In genomic region chr16:72221912-72222502, GRCm38 (mm10) we compare ENCODE assay signal across 10 mouse cellular contexts.
DNase-seq lines count a peak whose midpoint lies in the region; ATAC-seq and TF ChIP-seq lines count a peak whose summit lies in the region.
"Had no signal": no experiment of that assay in that cellular context is flagged by ENCODE, and none has a peak within 500 bp of the region (broad histone marks: within the 10 kb centered on the region; RNA-seq: fewer than 3 reads in every experiment).

No protein-coding gene starts in this region.

- 50% methylated on average over 3 of the region's 3 CpGs for WGBS in kidney, adult 2 months
- WGBS in forebrain, embryonic 11.5 days = 18% methylated on average over 3 of the region's 3 CpGs
- 8% methylated on average over 3 of the region's 3 CpGs for WGBS in hindbrain, embryonic 15.5 days
- 22% methylated on average over 3 of the region's 3 CpGs for WGBS in neural tube, embryonic 12.5 days

- ATAC-seq in forebrain, embryonic 11.5 days (replicated peaks; ENCODE audit: low FRiP score) = peak; percentile 75
- ATAC-seq in hindbrain, embryonic 15.5 days (ENCODE audit: low FRiP score, low read depth) = peak; percentile 84
- ATAC-seq in neural tube, embryonic 12.5 days (ENCODE audit: low FRiP score, low read depth) = 0 out of 2 replicates have a peak, but pooled peaks have one; percentile 54
- ATAC-seq in activated CD4-positive, CD25-positive, alpha-beta regulatory T cell, adult 4 months = no peak
- ATAC-seq: intestine, embryonic 16.5 days had no signal

- no peaks in the 10 kb centered on the region for H3K36me3 ChIP-seq in kidney, adult 2 months (ENCODE audit: control insufficient read depth, insufficient read depth, low read length)
- H3K36me3 ChIP-seq in forebrain, embryonic 11.5 days (ENCODE audit: control insufficient read depth, insufficient read depth, low read length) = no peaks in the 10 kb centered on the region
- H3K36me3 ChIP-seq in hindbrain, embryonic 15.5 days = no peaks in the 10 kb centered on the region
- H3K36me3 ChIP-seq in neural tube, embryonic 12.5 days = no peaks in the 10 kb centered on the region

- TF ChIP-seq CTCF in kidney, adult 2 months (conservative IDR thresholded peaks at IDR 0.05; ENCODE audit: insufficient read depth, insufficient read length, low read depth, low read length) = no peak

- H3K4me1 ChIP-seq in kidney, adult 2 months (ENCODE audit: control insufficient read depth, insufficient read depth, low read length) = no peaks in the 10 kb centered on the region
- H3K4me1 ChIP-seq in forebrain, embryonic 11.5 days (replicated peaks; ENCODE audit: control insufficient read depth, insufficient read depth, low read length) = no peaks in the 10 kb centered on the region; the same call in 1 of the 2 replicates
- peaks cover 5% of the 10 kb centered on the region for H3K4me1 ChIP-seq in hindbrain, embryonic 15.5 days (replicated peaks)
- H3K4me1 ChIP-seq in neural tube, embryonic 12.5 days = peaks cover 4% of the 10 kb centered on the region; the same call in 1 of the 2 replicates

- no peak overlapping the region for H3K4me2 ChIP-seq in forebrain, embryonic 11.5 days (ENCODE audit: low read depth, low read length, severe bottlenecking)
- no peak overlapping the region for H3K4me2 ChIP-seq in hindbrain, embryonic 15.5 days
- H3K4me2 ChIP-seq in neural tube, embryonic 12.5 days (replicated peaks) = no peak overlapping the region; the same call in 1 of the 2 replicates
- H3K4me2 ChIP-seq: liver, embryonic 11.5 days had no signal

- no peaks in the 10 kb centered on the region for H3K9me3 ChIP-seq in forebrain, embryonic 11.5 days (ENCODE audit: control insufficient read depth, low read length)
- no peaks in the 10 kb centered on the region for H3K9me3 ChIP-seq in hindbrain, embryonic 15.5 days
- H3K9me3 ChIP-seq in neural tube, embryonic 12.5 days = no peaks in the 10 kb centered on the region

- DNase-seq in kidney, postnatal 14 days = peak; percentile 7
- no peak for DNase-seq in kidney, adult 2 months
- peak; percentile 43 for DNase-seq in forebrain, embryonic 11.5 days (ENCODE audit: low spot score)
- DNase-seq in thymus, postnatal 14 days = no peak
- no peak for DNase-seq in cerebellum, adult 11 months

- no peaks in the 10 kb centered on the region for H3K27me3 ChIP-seq in kidney, adult 2 months (replicated peaks; ENCODE audit: control insufficient read depth, insufficient read depth, low read length)
- no peaks in the 10 kb centered on the region for H3K27me3 ChIP-seq in forebrain, embryonic 11.5 days (ENCODE audit: control insufficient read depth, insufficient read depth, low read length)
- H3K27me3 ChIP-seq in hindbrain, embryonic 15.5 days = no peaks in the 10 kb centered on the region
- H3K27me3 ChIP-seq in neural tube, embryonic 12.5 days (replicated peaks) = no peaks in the 10 kb centered on the region

- no peak overlapping the region for H3K4me3 ChIP-seq in kidney, adult 2 months (ENCODE audit: insufficient read depth, low read depth, low read length)
- H3K4me3 ChIP-seq in forebrain, embryonic 11.5 days (ENCODE audit: low read depth, low read length) = no peak overlapping the region
- H3K4me3 ChIP-seq in hindbrain, embryonic 15.5 days = no peak overlapping the region
- no peak overlapping the region for H3K4me3 ChIP-seq in neural tube, embryonic 12.5 days

- no peak overlapping the region for H3K27ac ChIP-seq in kidney, adult 2 months (ENCODE audit: insufficient read depth, low read depth, low read length)
- 0 out of 2 replicates have a peak overlapping the region, but pooled peaks have one; percentile 37 for H3K27ac ChIP-seq in forebrain, embryonic 11.5 days (ENCODE audit: low read depth, low read length)
- H3K27ac ChIP-seq in hindbrain, embryonic 15.5 days (replicated peaks) = peak overlapping the region; percentile 67
- no peak overlapping the region for H3K27ac ChIP-seq in neural tube, embryonic 12.5 days

- TF ChIP-seq POLR2A in kidney, adult 2 months (IDR thresholded peaks at IDR 0.05; ENCODE audit: low read depth, low read length) = no peak

- no peak overlapping the region for H3K9ac ChIP-seq in forebrain, embryonic 11.5 days (ENCODE audit: low read length)
- no peak overlapping the region for H3K9ac ChIP-seq in hindbrain, embryonic 15.5 days
- no peak overlapping the region for H3K9ac ChIP-seq in neural tube, embryonic 12.5 days

Comparison
In these comparisons a context has a peak if more than half of its experiments do, and no peak if none do; other contexts are left out.
1. DNase-seq: peak in kidney, postnatal 14 days (single experiment) and forebrain, embryonic 11.5 days (single experiment); none in kidney, adult 2 months (single experiment), thymus, postnatal 14 days (single experiment) and cerebellum, adult 11 months (single experiment).
2. H3K27ac ChIP-seq: peak in forebrain, embryonic 11.5 days (single experiment) and hindbrain, embryonic 15.5 days (single experiment); none in kidney, adult 2 months (single experiment) and neural tube, embryonic 12.5 days (single experiment).